Mouse (Mus musculus): ENCODE measurements around the gene Tenm2.

Gene Tenm2

GRCm38 (mm10) chr11:36263840-36264239 is 971.9 kb downstream of the Tenm2 start:
- no peak for TF ChIP-seq GATA4 (IDR thresholded peaks at IDR 0.05; ENCODE audit: insufficient replicate concordance, low read length)

DNA sequence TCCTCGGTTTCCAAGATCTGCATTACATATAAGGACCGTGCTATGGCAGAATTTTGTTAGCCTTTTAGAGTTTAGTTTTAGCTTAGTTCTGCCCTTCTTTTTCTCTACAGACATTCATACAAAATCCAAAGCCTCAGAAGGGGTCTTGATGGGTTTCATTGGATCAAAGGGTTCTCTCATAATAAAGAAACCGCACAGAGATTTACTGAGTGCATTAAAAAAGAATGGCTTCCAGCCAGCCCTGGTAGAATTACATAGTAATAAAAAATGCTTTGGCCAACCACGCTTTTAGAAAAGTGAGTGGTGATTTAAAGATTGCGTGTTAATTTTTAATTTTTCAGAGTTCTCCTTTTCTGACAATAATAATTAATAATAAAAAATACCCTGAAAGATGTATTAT is 978.6 kb downstream of the Tenm2 start:
- no peak for TF ChIP-seq GATA4 (IDR thresholded peaks at IDR 0.05; ENCODE audit: insufficient replicate concordance, low read length)

- TF ChIP-seq GATA4 (IDR thresholded peaks at IDR 0.05; ENCODE audit: insufficient replicate concordance, low read length), result no peak
Measured at GRCm38 (mm10) chr11:36256747-36257146, 979.0 kb downstream of the Tenm2 start.

GRCm38 (mm10) chr11:36254019-36254418 is 981.7 kb downstream of the Tenm2 start:
- no peak for TF ChIP-seq GATA4 (IDR thresholded peaks at IDR 0.05; ENCODE audit: insufficient replicate concordance, low read length)

- no peak for TF ChIP-seq GATA4 (IDR thresholded peaks at IDR 0.05; ENCODE audit: insufficient replicate concordance, low read length)
Measured at GRCm38 (mm10) chr11:36250111-36250510, 985.7 kb downstream of the Tenm2 start.

GRCm38 (mm10) chr11:36246152-36246551 is 989.6 kb downstream of the Tenm2 start:
- TF ChIP-seq GATA4 (IDR thresholded peaks at IDR 0.05; ENCODE audit: insufficient replicate concordance, low read length), result no peak

GRCm38 (mm10) chr11:36244491-36244882 is 991.3 kb downstream of the Tenm2 start:
- no peak for TF ChIP-seq GATA4 (IDR thresholded peaks at IDR 0.05; ENCODE audit: insufficient replicate concordance, low read length)

GRCm38 (mm10) chr11:36243747-36244490 is 991.8 kb downstream of the Tenm2 start:
- TF ChIP-seq GATA4 (IDR thresholded peaks at IDR 0.05; ENCODE audit: insufficient replicate concordance, low read length), result no peak

DNA sequence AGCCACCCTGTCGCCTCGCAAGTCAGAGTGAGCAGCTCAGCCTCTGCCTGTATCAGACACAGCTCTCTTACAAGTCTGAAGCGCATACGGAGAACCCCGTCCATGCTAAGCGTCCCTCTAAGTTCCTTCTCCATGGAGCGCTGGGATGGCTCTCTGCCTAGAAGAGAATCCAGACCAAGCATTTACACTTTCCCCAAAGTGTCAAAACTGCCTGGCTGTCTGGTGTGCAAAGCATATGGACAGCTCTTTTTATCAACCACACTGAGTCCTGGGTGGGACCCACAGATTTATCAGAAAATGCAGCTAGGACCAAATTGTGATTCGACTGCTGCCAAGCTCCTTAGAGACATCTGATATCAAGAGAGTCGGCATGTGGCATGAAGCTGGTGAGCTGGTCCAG is 996.9 kb downstream of the Tenm2 start:
- TF ChIP-seq GATA4 (IDR thresholded peaks at IDR 0.05; ENCODE audit: insufficient replicate concordance, low read length), result no peak

GRCm38 (mm10) chr11:36228654-36229053 is 1007.1 kb downstream of the Tenm2 start:
- TF ChIP-seq GATA4 (IDR thresholded peaks at IDR 0.05; ENCODE audit: insufficient replicate concordance, low read length), result no peak

GRCm38 (mm10) chr11:36228196-36228595 is 1007.6 kb downstream of the Tenm2 start:
- no peak for TF ChIP-seq GATA4 (IDR thresholded peaks at IDR 0.05; ENCODE audit: insufficient replicate concordance, low read length)

GRCm38 (mm10) chr11:36226061-36226460 is 1009.7 kb downstream of the Tenm2 start:
- no peak for TF ChIP-seq GATA4 (IDR thresholded peaks at IDR 0.05; ENCODE audit: insufficient replicate concordance, low read length)

GRCm38 (mm10) chr11:36223716-36224439 is 1011.9 kb downstream of the Tenm2 start:
- no peak for TF ChIP-seq GATA4 (IDR thresholded peaks at IDR 0.05; ENCODE audit: insufficient replicate concordance, low read length)

GRCm38 (mm10) chr11:36222071-36222470 is 1013.7 kb downstream of the Tenm2 start:
- TF ChIP-seq GATA4 (IDR thresholded peaks at IDR 0.05; ENCODE audit: insufficient replicate concordance, low read length), result no peak

- no peak for TF ChIP-seq GATA4 (IDR thresholded peaks at IDR 0.05; ENCODE audit: insufficient replicate concordance, low read length)
Measured at GRCm38 (mm10) chr11:36221271-36221975, 1014.3 kb downstream of the Tenm2 start.

DNA sequence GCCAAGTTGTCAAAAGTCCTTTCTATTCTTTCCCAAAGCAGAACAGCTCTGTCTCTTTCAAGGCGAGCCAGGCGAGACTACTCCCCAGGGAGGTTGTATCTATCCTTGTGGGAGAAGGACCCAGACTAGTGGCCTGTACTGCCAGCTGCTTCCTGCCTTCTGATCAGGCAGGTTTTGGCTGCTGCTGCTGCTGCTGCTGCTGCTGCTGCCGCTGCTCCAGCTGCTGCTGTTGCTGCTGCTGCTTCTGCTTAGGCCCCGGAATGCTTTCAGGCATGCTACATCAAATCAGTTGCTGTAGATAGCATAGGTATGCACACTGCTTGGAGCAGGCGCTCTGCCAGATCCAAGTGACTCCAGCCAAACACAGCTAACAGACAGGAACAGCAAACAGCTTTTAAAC is 1015.1 kb downstream of the Tenm2 start:
- TF ChIP-seq GATA4 (IDR thresholded peaks at IDR 0.05; ENCODE audit: insufficient replicate concordance, low read length), result no peak
